Mouse (Mus musculus) urinary bladder, postnatal 10 days (tissue): ENCODE data around the gene Prdx6b.

Source experiments
- DNase-seq: peaks from one replicate; pipeline ENCODE4 v3.0.0; 2022; ENCODE audit warnings: low spot score

Gene Prdx6b

DNA sequence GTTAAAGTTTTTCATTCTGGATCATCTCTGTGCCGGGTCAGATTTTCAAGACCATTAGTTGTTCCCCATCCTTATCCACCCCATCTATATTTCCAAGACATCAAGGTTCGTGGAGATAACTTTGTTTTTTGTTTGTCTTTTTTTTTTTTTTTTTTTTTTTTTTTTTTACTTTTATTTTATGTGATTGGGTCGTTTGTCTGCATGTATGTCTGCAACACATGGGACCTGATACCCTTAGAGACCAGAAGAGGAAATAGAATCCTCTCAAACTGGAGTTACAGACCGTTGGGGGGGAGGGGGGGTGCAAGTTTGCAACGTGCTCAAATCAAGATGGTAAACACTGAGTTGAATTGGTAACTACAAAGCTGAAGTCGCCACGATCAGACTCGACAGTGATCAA is at the start of gene Prdx6b:
Prdx6b (plus strand) TSS at position 301 of the 400 bp plus-strand sequence.
- DNase-seq: no peak

DNA sequence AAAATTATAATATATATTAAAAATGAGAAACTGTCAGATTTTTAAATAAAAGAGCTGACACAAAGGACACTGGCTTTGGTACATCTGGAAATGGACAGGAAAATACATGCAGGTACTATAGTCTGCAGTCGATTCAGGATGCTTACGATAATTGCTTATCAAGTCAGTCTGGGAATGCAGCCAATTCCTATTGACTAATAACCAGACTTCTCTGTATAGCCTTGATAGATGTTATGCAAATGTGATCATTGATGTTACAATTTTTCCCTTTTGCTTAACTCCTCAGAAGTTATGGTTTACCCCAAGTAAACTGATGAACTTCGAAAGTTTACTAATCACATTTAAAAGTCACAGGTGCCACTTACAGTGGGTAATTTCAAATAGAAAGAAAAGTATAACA is 44.8 kb upstream of the Prdx6b start:
- DNase-seq: no peak

DNA sequence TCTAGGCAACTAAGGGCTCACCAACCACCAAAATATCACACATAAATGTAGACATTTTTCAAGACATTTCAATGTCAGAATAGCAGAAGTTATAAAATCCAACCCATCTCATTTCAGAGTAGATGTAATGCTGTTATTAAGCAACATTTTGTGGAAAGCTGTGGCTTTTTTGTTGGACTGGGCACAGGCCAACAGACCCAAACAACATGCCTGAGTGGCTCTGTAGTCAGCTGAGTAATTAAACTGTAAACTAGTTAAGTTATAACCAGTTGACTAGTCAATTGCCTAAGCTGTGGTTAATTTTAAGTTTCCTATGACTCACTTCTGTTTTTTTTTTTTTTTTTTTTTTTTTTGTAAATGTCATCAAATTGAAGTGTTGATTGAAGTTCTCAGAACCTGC is 44.4 kb upstream of the Prdx6b start:
- no peak for DNase-seq

DNA sequence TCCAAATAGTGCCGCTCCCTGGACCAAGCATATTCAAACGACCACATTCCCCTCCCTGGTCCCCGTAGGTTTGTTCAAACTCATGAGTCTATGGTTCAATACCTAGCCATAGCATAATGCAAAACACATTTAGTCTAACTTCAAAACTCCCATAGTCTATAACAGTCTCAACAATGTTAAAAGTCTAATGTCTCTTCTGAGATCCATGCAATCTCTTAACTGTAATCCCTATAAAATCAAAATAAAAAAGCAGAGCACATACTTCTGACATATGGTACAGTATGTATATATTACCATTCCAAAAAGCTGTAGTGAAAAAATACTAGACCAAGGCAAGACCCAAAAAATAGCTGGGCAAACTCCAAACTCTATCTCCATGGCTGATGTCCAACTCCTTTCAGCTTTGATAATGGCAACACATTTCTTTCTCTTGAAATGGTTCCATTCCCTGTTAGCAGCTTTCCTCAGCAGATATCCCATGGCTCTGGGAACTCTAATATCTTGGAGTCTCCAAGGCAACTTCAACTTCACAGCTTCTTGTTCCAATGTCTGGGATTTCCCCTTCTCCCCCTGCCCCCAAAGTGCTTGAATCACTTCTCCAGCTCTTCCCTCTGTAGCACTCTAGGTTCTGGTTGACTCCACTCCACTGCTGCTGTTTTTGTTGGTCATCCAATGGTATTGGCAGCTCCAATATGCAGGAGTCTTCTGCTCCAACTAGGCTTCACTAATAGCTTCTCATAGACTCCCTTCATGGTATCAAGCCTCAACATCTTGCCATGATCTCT is 32.2 kb upstream of the Prdx6b start:
- no peak for DNase-seq

DNA sequence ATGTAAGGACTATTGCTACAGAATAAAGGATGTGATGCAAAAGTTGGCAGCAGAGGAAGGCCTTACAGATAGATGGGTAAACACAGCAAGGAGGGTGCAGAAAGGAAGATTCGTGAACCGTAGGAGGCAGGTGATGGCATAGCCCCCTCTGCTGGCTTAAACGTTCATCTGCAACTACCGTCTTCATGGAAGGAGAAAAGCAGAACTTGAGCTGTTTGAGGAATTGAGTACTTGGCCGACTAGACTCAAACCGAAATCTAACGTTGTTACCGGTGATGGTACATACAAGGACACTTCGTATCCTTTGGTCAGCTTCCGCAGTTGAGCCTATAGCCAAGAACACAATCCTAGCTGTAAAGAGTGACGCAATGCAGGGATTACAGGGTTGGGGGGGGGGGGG is 25.4 kb upstream of the Prdx6b start:
- DNase-seq: no peak

DNA sequence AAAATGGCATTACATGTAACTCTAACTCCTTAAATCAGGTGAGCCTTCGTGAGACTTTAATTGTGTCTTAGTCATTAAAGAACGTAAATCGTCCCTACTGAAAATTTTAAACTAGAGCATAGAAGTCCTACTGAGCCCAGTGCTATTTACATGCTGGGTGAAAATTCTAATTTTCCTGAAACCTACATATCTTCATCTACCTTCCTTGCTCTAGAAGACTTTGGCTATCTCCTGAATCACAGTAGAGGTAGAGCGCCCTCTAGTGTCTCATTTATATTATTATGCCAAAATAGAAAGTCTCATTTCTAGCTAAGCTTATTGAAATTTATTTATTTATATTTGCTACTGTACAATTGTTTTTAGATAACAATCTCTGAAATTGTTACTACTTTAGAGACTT is 24.2 kb upstream of the Prdx6b start:
- DNase-seq: no peak

DNA sequence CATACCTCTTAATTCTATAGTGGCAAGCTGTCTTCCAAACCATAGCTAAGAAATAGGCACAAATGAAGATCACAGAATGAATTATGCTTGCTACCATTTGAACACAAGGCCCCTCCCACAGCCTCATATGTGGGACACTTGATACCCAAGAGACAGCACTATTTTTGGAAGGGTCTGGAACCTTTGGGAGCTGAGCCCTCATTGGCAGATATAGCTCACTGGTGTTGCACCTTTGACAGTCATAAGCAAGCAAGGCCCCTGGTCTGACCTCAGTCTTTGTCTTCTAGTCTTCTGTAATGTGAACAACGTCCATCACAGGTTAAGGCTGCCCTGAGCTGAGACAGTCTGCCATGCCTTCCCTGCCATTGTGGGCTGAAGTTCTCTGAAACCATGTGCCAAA is 20.8 kb upstream of the Prdx6b start:
- no peak for DNase-seq

DNA sequence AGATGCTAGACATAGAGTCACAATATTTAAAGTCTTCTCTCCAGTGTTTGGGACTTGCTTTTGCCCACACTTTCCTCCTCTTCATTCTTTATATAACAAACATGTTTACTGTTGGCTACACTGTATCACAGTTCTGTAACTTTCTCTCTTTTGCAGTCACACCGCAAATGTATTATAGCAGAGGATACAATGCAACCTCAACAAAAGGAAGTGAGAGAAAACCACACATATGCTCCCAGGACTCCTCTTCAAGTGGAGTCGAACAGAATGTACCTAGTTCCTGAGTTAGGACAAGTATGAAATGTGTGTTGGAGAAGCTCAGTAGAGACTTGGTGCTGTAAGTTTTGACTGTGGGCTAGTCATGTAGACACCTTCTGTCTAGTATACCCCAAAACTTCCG is 19.2 kb upstream of the Prdx6b start:
- no peak for DNase-seq

DNA sequence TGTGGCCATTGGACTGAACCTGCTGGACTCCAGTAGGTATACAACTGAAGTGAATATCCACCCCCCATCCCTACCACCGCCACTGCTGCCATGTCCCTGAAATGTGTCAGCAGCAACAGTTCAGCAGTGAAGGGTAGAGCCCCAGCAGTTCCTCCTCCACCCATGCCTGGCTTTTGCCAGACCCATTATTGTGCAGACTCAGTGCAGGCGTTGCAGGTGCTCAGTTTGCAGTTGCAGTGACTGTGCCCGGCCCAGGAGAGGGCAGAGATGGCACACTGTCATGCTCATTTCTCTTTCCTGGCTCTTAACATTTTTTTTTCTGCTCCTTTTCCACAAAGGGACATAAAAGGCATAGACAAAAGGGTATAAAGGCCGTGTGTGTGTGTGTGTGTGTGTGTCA is 18.5 kb upstream of the Prdx6b start:
- DNase-seq: no peak

DNA sequence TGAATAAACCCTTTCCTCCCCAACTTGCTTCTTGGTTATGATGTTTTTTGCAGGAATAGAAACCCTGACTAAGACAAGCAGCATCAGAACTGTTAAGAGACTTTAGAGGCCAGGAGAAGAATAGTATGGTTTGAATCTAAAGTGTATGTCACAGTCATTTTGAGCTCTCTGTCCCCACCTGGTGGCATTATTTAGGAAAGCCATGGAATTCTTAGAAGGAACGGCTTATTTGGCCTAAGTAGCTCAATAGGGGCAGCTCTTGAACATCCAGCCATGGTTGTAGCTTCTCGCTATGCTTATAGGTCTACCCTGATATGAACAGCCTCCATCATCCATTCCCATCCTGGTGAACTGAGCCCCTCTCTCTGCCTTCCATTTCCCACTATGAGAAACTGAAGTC is 17.1 kb upstream of the Prdx6b start:
- DNase-seq: no peak

DNA sequence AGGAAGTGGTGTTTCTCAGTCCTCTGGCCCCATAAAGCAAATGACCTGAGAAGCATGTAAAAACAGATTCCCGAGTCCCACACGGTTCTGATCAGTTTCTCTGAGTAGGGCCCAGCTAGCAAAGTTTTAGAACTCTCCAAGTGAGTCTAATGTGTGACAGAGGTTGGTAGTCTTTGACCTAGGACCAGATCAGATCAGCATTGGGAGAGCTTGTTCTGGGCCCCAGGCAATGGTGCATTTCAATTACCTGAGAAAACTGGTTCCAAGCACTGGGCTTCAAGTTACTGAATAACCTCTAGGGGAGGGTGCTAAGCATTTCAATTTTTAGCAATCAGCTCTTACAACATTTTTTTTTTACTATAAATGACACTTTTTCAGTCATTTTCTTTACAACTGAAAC is 10.1 kb upstream of the Prdx6b start:
- DNase-seq: no peak

DNA sequence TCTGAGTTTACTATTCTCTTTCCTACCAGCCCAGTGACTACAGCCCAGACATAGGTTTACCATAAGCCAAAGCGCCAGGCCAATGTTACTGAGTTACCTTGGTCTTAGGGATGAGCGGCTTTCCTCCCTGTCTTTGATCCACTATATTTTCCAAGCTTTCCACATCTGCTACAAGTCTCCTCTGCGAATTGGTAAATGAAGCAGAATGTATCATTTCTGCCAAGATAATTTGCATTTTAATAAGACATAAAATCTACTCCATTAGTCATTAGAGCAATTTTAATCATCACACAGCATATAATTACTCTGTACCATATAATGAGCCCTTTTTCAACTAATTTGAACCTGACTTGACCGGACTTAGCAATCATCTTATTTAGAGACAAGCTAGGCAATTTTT is 5.9 kb upstream of the Prdx6b start:
- DNase-seq: no peak

DNA sequence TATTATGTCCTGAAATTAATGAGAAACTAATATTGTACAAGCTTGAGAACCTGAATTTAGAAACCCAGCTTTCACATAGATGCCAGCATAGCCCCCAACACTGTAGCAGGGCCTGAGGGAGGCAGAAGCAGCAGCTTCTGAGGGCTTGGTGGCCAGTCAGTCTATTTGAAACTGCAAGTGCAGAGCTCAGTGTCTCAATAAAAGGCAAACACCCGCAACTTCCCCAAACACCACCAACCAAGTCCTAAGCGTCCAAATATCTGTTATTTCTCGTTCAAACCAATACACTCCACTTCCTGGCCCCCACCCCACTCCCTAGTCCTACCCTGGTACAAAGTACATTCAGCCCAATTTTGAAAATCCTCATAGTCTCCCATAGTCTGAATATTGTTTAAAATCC is 6.1 kb downstream of the Prdx6b start:
- no peak for DNase-seq

DNA sequence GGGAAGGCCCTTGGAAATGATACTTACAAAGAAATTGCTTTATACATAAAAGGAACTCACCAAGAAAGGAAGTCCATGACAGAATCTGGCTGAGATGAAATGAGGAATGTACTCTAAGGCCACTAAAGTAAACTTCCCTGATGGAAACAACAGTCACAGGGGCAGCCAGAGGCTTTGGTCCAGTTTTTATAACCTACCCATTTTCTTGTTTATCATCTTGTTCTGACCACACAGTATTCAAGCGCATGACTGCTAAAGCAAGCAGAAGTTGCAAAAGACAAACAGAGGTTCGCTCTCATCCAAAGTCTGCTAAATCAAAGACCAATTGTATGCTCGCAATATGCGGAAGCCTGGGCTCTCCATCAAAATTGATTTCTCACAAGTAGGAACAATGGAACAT is 8.5 kb downstream of the Prdx6b start:
- DNase-seq: no peak

DNA sequence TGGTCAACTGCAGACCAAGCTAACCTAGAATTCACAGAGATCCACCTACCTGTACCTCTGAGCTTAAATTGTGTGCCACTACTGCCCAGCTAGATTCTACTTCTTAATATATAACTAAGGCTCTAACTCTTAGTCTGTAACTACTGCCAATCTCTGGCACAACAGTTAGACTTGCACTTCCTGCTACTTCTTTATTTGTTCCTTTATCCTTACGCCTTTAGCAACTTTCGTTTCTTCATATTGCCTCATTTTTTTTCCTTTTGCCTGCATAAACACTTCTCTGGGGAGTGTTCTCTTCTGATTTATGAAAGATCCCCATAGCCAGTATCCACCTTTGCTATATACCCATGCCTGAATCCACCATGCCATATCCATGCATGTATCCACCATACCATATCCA is 11.7 kb downstream of the Prdx6b start:
- DNase-seq: no peak

DNA sequence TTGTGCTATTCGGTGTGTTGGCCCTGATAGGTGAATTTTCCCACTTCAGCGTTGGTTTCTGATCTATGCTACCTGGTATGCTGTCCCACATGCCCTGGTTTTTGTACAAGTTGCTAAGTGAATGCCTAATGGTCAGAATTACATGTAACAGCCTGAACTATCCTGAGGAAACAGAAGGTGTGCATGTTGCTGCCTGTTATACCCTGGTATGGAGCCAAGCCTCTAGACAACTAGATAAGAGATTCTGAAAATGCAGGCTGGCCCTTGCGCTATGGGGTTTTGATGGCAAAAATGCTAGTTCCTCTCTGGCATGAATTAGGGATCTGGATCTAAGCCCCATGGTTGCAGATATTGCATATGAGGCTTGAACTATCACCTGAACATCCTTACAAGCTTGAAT is 15.4 kb downstream of the Prdx6b start:
- no peak for DNase-seq

DNA sequence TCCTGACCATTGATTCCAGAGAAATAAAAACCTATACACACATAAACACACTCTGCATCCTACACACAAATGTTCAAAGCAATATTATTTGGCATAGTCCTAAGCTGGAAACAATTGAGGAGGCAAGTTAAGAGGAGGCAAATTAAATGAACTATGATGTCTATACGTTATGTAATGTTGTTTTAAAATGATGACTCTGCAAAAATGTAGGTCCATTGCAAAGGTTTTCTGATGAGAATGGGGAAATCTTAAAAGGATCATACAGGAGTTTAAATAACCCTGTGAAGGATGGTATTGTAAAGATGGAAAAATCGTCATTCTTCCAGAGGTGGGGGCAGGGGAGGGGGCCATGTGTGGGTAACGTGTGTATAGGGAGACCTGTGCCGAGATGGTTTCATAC is 17.5 kb downstream of the Prdx6b start:
- DNase-seq: no peak

DNA sequence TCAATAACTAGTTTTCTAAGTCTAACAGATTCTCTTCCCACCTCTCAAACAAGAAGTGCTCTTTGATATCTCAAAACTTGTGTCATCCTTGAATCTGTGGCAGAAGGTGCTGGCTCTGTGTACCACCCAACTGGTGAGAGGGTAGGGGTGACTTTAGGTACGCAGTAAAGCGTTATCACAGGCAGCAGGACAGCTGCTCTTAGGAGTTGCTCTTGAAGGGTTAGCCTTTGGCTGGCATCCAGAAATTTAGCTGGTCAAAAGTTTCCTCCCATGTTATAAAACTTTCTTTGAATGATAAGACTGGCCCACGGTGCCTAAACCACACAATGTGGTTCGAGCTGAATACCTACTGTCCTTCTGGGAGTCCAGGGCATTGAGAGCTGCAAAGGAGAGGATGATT is 18.5 kb downstream of the Prdx6b start:
- DNase-seq: no peak

DNA sequence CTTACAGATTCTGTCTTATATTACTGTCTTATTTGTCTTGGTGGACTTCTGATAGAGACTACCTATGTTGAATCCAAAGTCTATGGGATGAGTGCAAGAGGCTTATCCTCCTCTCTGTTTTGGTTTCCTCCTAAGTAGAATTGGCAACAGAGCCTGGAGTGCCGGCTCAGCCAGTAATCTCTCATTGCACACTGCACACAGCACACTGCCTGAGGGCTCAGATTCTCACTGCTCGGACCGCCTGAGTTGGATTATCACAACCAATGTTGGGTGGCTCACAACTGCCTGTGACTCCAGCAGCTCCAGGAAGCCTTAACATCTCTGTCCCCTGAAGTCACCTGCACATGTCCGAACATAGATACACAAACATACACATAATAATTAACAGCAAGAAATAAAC is 19.1 kb downstream of the Prdx6b start:
- DNase-seq: no peak

DNA sequence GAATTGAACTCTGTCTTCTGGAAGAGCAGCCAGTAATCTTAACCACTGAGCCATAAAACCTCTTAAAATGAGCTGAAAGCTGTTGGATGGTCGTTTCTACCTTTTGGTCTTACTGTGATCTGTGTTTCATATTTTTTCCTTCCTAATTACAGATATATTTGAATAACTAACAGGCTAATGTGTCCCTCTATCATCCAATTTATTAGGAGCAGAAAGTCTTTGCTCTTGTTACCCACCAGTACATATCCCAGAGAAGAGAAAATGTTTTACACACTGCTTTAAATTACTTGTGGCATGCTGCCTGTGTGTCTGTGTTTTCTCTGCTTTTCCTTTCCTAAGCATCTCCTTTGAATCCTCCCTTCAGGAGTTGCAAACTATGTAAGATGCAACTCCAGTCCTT is 21.9 kb downstream of the Prdx6b start:
- no peak for DNase-seq

DNA sequence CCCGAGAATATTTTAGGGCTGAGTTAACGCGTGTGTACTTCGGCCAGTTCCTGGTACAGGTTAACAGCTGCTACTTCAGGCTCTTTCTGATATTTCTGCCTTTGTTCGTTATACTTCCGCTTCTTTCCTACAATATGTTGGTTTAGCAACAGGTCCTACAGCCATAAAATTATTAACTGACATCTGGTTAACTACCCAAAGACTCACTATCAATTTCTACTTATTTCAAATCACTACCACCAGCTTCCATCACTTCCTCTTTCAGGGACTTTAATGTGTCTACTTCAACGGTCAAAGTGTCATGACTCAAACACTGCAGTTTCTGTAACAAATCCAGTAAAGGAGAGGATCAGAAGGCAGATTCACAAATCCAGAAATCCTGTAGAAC is 22.6 kb downstream of the Prdx6b start:
- DNase-seq: no peak

DNA sequence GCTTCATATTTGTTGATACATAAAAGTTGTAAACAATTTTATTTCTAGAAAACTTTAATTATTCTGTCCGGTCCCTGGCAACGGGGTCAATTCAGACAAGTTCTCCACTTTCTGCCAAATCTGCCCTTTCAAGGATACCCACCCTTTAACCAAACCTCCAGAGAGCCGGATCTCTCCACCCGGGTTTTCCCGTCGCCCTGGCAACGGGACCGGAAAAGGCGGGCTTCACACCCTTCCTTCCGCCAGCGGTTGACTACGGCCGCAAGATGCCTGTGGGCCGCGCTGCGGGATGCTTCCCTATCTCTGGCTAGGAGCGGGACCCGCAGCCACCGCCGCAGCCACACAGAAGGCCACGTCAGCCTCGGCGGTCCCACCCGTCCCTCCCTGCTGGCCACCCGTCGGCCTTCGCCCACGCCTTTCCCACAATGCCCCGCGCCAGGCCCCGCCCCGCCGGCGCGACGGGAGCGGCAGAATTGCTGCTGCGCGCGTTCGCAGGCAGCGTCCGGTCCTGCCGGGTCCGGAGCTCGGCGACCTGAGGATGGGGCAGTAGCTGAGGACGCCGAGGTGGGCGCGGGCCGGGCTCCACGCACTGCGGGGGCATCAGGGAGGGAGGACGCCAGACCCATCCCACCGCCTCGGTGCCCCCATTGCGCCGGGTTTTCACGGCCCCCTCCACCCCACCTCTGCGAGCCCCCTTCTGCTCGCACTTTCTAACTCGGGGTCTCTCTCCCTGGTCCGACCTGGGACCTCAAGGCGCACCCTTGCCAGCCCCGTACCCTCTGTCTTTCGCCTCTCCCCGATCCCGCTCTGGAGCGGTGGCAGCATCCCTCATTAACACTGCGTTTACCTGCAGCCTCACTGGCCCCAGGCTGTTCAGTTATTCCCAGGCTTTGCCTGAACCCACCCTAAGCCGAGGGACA is 23.2 kb downstream of the Prdx6b start, which contains the start of gene Dnajc10:
Dnajc10 (plus strand) TSS at position 225 of the 920 bp plus-strand sequence.
- peak; percentile 47 for DNase-seq

DNA sequence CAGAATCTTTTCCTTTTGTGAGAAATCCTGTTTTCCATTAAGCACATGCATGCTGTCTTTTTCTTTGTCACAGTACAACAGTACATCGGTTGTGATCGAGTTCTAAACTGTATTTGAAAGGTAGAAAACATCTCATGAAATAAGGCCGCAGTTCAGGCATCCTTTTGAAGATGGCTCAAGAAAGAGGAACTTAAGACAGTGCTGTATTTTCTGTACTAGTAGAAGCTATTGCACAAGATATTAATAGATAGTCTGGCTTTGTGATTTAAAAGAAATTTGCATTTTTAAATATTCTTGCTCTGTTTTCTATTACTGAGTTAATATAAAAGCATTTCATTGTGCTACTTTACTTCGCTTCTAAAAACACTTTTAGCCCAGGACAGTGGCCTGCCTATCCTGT is 30.6 kb downstream of the Prdx6b start:
- no peak for DNase-seq
